ENCODE assay signal across 8 mouse cellular contexts in the genomic region with DNA sequence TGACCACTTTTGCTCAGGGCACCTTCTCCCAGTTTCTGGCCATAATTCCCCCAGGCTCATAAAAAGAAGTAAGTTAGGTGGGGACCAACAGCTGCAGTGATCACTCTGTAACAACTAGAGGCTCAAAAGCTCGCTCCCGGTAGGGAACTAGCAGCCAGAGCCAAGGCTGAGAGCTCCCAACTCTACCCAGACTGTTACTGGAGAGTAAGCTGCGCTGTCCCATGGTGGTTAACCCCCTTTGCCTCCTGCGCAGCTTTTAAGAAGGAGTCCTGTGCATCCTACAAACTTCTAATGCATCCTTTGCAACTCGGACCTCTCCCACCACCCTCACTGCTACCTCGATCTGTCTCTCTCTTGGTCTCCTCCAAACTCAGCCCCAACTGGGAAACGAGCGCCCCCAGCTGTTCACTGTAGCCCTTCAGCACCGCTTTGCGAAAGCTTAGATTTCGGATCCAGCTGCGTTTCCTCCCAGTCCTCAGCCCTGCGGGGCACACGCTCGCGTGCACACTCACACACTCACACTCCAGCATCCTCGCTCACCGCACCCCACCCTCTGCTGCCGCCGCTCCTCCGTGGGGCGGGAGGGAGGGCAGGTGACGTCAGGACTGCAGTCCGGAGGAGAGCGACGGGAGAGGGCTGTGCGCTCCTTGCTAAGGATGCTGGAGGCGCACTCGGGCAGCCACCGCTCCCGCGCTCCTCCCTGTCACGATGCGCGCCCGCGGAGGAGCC. TPM values are rescaled to one million over a fixed set of nuclear protein-coding genes. Genes with fewer than 3 reads are reported as not detected.
DNase-seq lines count a peak whose midpoint lies in the region.

Gene Etl4, plus strand, starts transcription at position 610 of the 729 bp plus-strand sequence.

- intact Hi-C loops in heart, postnatal 14 days (cut with DNase I): no loop called here

- peak; percentile 5 for DNase-seq in adrenal gland, adult 2 months
- peak; percentile 11 for DNase-seq in cerebellum, adult 8-10 months
- peak; percentile 69 for DNase-seq in forelimb bud, embryonic 11.5 days (ENCODE audit: low read depth, low spot score)
- DNase-seq in heart, postnatal 14 days: peak; percentile 23 to 39
- DNase-seq in layer of hippocampus, postnatal 25 days (ENCODE audit: extremely low spot score in 1 of 2, low spot score in 1 of 2): peak; percentile 72 to 76
- DNase-seq in lung, postnatal 10 days: peak; percentile 50
- peak; percentile 84 for DNase-seq in right cerebral cortex, postnatal 25 days
- DNase-seq in urinary bladder, postnatal 10 days (ENCODE audit: low spot score): no peak

RNA-seq across cellular contexts. Expression of gene Etl4, which starts in this region (rescaled TPM):
- total RNA-seq in adrenal gland, adult 2 months (2021): 10 to 100 TPM; 23.3 to 29.4 TPM
- polyA plus RNA-seq in adrenal gland, adult 2 months (2012; rRNA removed): 10.1 and 10.2 TPM in 2 replicates
- total RNA-seq in heart, postnatal 14 days (2021): 10 to 100 TPM; 44.5 to 47.0 TPM
- total RNA-seq in layer of hippocampus, postnatal 25 days (2021): 10 to 100 TPM; 67.0 to 77.8 TPM
